Mouse (Mus musculus) lung, postnatal 0 days (tissue): ENCODE measurements around the gene Fkrp.

ENCODE experiments used
- CTCF ChIP-seq: IDR thresholded peaks from 2 replicates; pipeline ENCODE4 v1.5.1; 2016; ENCODE audit warnings: antibody characterized with exemption, mild to moderate bottlenecking
- EP300 ChIP-seq: IDR thresholded peaks from 2 replicates; pipeline ENCODE4 v1.6.1; 2016; ENCODE audit warnings: antibody characterized with exemption, mild to moderate bottlenecking, control low read depth

DNA sequence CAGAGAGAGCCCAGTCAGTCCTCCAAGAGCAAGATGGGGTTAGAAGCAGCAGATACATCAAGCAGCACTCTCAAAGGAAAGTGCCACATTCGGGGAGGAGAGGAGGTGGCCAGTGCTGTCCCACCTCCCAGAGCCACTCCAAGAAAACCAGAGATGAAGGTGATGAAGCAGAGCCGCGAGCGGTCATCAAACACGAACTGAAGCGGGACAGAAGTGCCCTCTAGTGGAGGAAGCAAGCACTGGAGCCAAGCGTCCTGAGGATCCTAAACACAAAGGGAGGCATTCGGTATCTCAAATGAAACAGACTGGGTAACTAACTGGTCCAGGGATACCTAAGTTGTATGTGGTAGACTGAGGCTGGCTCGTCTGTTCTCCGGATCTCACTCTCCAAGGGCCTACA, 6.8 kb downstream of the Fkrp start:
- TF ChIP-seq CTCF (peak; percentile 95), EP300 (no peak)
